Mouse (Mus musculus) heart, embryonic 14.5 days (tissue): Measurements from ENCODE around the gene Polr3h. TPM values are rescaled to one million over a fixed set of nuclear protein-coding genes. Genes with fewer than 3 reads are reported as not detected.

Source experiments
- ATAC-seq: fragments of 200-750 bp; cut with Nextera tagmentation; 2 replicates; pipeline ENCODE4 v1.8.0; 2017; ENCODE audit warnings: low read depth, moderate TSS enrichment; ENCODE audit not compliant: insufficient number of reproducible peaks, insufficient read depth, low FRiP score
- H3K27ac ChIP-seq, 2 experiments: fragments of 200-500 bp in 1 of 2; fragments of 300-500 bp in 1 of 2; sonication (generic) in 1 of 2; replicated peaks in 1 of 2; 2 replicates each; pipeline ENCODE4 v1.5.1; 2012 to 2014; ENCODE audit warnings: low read depth in 2 of 2, low read length in 2 of 2, control low read depth in 1 of 2, mild to moderate bottlenecking in 1 of 2, mixed read lengths in 1 of 2; ENCODE audit not compliant: control insufficient read depth in 1 of 2, insufficient read depth in 1 of 2
- H3K27me3 ChIP-seq: fragments of 300-500 bp; sonication (generic); 2 replicates; pipeline ENCODE4 v1.6.1; 2014; ENCODE audit warnings: mild to moderate bottlenecking, low read length, control low read depth; ENCODE audit not compliant: control insufficient read depth, insufficient read depth
- H3K36me3 ChIP-seq: fragments of 300-500 bp; sonication (generic); 2 replicates; pipeline ENCODE4 v1.6.1; 2014; ENCODE audit warnings: mild to moderate bottlenecking, control low read depth, low read length, mixed read lengths; ENCODE audit not compliant: control insufficient read depth, insufficient read depth
- H3K4me1 ChIP-seq, 2 experiments: fragments of 200-500 bp in 1 of 2; fragments of 300-500 bp in 1 of 2; sonication (generic) in 1 of 2; 2 replicates each; pipeline ENCODE4 v1.6.1; 2012 to 2014; ENCODE audit warnings: low read length in 2 of 2, control low read depth in 1 of 2, mixed read lengths in 1 of 2; ENCODE audit not compliant: control insufficient read depth in 2 of 2, insufficient read depth in 2 of 2
- H3K4me2 ChIP-seq: fragments of 300-500 bp; sonication (generic); 2 replicates; pipeline ENCODE4 v1.6.1; 2014; ENCODE audit warnings: mild to moderate bottlenecking, low read length
- H3K4me3 ChIP-seq, 2 experiments: fragments of 200-500 bp in 1 of 2; fragments of 300-500 bp in 1 of 2; sonication (generic) in 1 of 2; 2 replicates each; pipeline ENCODE4 v1.5.1; 2012 to 2014; ENCODE audit warnings: low read length in 2 of 2, mild to moderate bottlenecking in 2 of 2, control low read depth in 1 of 2, low read depth in 1 of 2, moderate library complexity in 1 of 2; ENCODE audit not compliant: control insufficient read depth in 1 of 2, insufficient read depth in 1 of 2
- H3K9ac ChIP-seq: fragments of 300-500 bp; sonication (generic); 2 replicates; pipeline ENCODE4 v1.6.1; 2014; ENCODE audit warnings: mild to moderate bottlenecking, low read length
- H3K9me3 ChIP-seq: fragments of 300-500 bp; sonication (generic); 2 replicates; pipeline ENCODE4 v1.6.1; 2016; ENCODE audit warnings: low read length, control low read depth; ENCODE audit not compliant: control insufficient read depth
- WGBS: fragments of 180-500 bp; shearing (Covaris S2); extraction: QIAGEN DNeasy Blood & Tissue Kit; methylation state at CpG from one replicate; pipeline ENCODE4 v1.1.7; 2014; 5-methylcytosine and 5-hydroxymethylcytosine counted together
- polyA plus RNA-seq: library from polyadenylated mRNA; unstranded; fragments of >200 nt; fragmentation: Nextera tagmentation; extraction: Ambion mirVana; gene quantifications from 2 replicates; pipeline ENCODE4 v1.2.1, GENCODE M21; 2014

Polr3h gene
- polyA plus RNA-seq, 1 experiment from 2014 or later: 156 TPM

DNA sequence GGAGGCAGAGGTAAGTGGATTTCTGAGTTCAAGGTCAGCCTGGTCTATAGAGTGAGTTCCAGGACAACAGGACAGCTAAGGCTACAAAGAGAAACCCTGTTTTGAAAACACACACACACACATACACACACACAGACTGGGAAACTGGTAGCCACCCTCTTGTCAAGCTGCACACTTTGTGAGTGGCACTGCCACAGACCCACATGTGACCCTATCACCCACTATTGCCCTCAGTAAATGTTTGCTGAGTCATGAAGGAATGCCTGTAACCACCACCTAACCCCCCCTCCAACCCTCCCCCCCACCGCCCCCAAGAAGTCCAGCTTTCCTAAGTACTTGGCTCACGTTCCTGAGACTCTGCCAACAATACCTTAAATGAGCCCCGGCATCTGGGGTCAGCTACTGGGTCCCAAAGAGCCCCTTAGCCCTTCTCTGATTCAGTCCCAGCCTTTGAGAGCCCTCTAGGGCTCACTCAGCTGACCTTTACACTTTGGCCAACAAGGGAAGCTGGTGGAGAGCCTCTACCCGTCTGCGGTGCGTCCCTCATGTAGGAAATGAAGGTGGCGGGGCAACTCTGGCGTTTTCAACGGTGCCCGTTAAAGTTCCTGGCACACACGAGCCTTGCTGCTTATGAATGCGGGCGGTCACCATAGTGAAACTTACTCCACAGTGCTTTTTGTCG lies 87.3 kb downstream of the Polr3h start:
- Histone ChIP-seq H3K27ac (no peak overlapping the region), H3K36me3 (no peaks in the 10 kb centered on the region), H3K9ac (no peak overlapping the region), H3K27me3 (no peaks in the 10 kb centered on the region), H3K4me3 (no peak overlapping the region), H3K9me3 (no peaks in the 10 kb centered on the region), H3K4me1 (peaks cover 29 to 43% of the 10 kb centered on the region in 2 experiments), H3K4me2 (no peak overlapping the region)
- WGBS: 68% methylated on average over 14 of the region's 14 CpGs
- ATAC-seq: no peak

Other genes with a start within 250 kb of the Polr3h start
- gene Chadl, start 229.0 kb downstream of the Polr3h start, polyA plus RNA-seq: 1.1 and 1.3 TPM in 2 replicates
- gene Zc3h7b, start 181.2 kb downstream of the Polr3h start, polyA plus RNA-seq: 23.1 and 26.6 TPM in 2 replicates
- 71.1 and 75.3 TPM in 2 replicates for gene Rangap1, start 180.7 kb downstream of the Polr3h start, polyA plus RNA-seq
- gene Tef, start 123.8 kb downstream of the Polr3h start, polyA plus RNA-seq: 23.4 and 25.8 TPM in 2 replicates
- gene Tob2, start 67.4 kb downstream of the Polr3h start, polyA plus RNA-seq: 10.3 and 12.4 TPM in 2 replicates
- 103 and 106 TPM in 2 replicates for gene Phf5a, start 54.3 kb downstream of the Polr3h start, polyA plus RNA-seq
- gene Aco2, start 53.9 kb downstream of the Polr3h start, polyA plus RNA-seq: 571 and 598 TPM in 2 replicates
- 5.5 and 6.7 TPM in 2 replicates for gene Csdc2, start 10.5 kb upstream of the Polr3h start, polyA plus RNA-seq
- gene Pmm1, start 34.7 kb upstream of the Polr3h start, polyA plus RNA-seq: 18.3 and 19.7 TPM in 2 replicates
- gene 1700029P11Rik, start 54.3 kb upstream of the Polr3h start, polyA plus RNA-seq: not detected in 2 replicates
- gene Xrcc6, start 61.6 kb upstream of the Polr3h start, polyA plus RNA-seq: 57.7 and 64.1 TPM in 2 replicates
- 19.8 and 21.8 TPM in 2 replicates for gene Desi1, start 107.6 kb upstream of the Polr3h start, polyA plus RNA-seq
- 160 and 178 TPM in 2 replicates for gene Snu13, start 121.4 kb upstream of the Polr3h start, polyA plus RNA-seq
- gene 4930407I10Rik, start 132.9 kb upstream of the Polr3h start, polyA plus RNA-seq: not detected in 2 replicates
- gene Mei1, start 143.8 kb upstream of the Polr3h start, polyA plus RNA-seq: not detected in 2 replicates
- 7.1 and 8.5 TPM in 2 replicates for gene Ccdc134, start 201.7 kb upstream of the Polr3h start, polyA plus RNA-seq
- gene Srebf2, start 220.9 kb upstream of the Polr3h start, polyA plus RNA-seq: 59.8 and 62.1 TPM in 2 replicates